Mouse (Mus musculus): Measurements from ENCODE around the gene Pwp2. TPM values are rescaled to one million over a fixed set of nuclear protein-coding genes. Genes with fewer than 3 reads are reported as not detected.

Pwp2 gene
- 43.0 and 55.5 TPM in 2 replicates for total RNA-seq (2012; rRNA removed)
- 48.6 and 49.9 TPM in 2 replicates for total RNA-seq (2014; rRNA removed)
- 41.2 and 42.9 TPM in 2 replicates for polyA plus RNA-seq (2012; ENCODE audit: insufficient read length, low read depth)

DNA sequence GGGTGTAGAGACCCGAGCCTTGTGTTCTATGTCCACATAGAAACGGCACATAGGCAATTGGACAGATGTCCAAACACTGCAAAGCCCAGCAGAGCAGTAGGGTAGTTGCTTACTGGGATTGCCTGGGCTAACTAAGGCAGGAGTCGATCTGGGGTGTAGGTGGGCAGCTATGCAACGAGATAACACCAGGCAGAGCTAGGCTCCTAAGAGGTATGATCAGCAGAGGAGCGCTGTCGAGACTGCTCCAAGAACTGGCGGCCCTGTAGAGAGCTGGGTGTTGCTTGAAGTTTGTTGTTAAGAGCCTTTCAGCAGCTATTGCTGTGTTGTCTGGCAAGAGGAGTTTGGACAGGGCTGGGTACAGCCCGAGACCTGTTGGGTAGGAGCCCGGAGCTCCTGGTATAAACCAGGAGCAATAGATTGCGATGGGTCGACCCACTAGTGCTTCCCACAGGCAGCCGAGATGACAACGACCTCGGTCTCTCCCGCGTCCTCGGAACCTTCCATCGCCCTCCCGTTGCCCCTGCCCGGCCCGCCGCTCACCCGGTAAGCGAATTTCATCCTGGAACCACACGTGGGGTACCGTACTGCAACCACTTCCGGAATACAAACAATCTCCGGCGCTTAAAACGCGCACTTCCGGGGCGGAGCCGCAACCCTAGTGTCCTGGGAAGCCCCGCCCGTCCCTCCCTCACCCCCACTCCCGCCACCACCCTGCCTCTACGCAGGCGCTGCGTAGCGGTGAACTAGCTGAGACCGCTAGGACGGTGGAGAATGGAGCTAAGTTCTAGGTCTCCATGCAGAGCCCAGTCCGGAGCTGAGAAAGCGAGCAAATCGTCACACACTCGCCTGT lies at the start of gene Pwp2:
TSS of gene Pwp2 (minus strand) at position 619 of the 850 bp plus-strand sequence.
- Histone ChIP-seq H3K27me3 (replicated peaks) (no peaks in the 10 kb centered on the region), H3K9me3 (replicated peaks; ENCODE audit: low read length) (no peaks in the 10 kb centered on the region), H3K4me2 (ENCODE audit: insufficient read depth, low read depth, poor library complexity, severe bottlenecking) (peak within 1 kb of the TSS; percentile 81), H3K9ac (ENCODE audit: insufficient read depth, low read depth) (peak within 1 kb of the TSS; percentile 91), H3K27ac (ENCODE audit: insufficient read depth, low read depth) (peak within 1 kb of the TSS; percentile 49), H3K4me1 (ENCODE audit: control insufficient read depth in 1 of 2, insufficient read depth in 2 of 2) (peaks cover 6 to 11% of the 10 kb centered on the region in 2 experiments; a peak in 3 of 4 replicates), H3K79me2 (replicated peaks; ENCODE audit: control insufficient read depth, extremely low read depth, insufficient read depth, poor library complexity, severe bottlenecking) (peaks cover 10% of the 10 kb centered on the region), H3K36me3 (replicated peaks in 1 of 2; ENCODE audit: control insufficient read depth in 1 of 2, insufficient read depth in 1 of 2, low read length in 1 of 2) (peaks cover 57 to 72% of the 10 kb centered on the region in 2 experiments), H3K4me3 (replicated peaks in 1 of 3; ENCODE audit: low read depth in 2 of 3, low read length in 2 of 3, poor library complexity in 1 of 3) (peak within 1 kb of the TSS; percentile 67 to 92 (median 81))
- peak; percentile 97 for DNase-seq (ENCODE audit: extremely low read depth)
- in situ Hi-C loops (cut with MboI; ENCODE audit: low pct_ligation_motif_present, low pct_unique_long_range_greater_than_20kb, low sequenced_read_pairs) (loop anchor here (5.0 to 10.0 kb wide), 2 partner anchors 38 to 190 kb away; no protein-coding TSS in a partner anchor), dilution Hi-C loops (cut with MboI; ENCODE audit: extremely low pct_ligation_motif_present, extremely low pct_unique_long_range_greater_than_20kb, low sequenced_read_pairs) (no loop called here)
- TF ChIP-seq POLR2AphosphoS2 (IDR thresholded peaks at IDR 0.05; ENCODE audit: low read depth, low read length) (peak; percentile 89), JUN (IDR thresholded peaks at IDR 0.05; ENCODE audit: insufficient read depth, low read depth, low read length) (no peak), ETS1 (conservative IDR thresholded peaks at IDR 0.05; ENCODE audit: low read depth, low read length) (peak; percentile 18; the same call in 1 of the 2 replicates), RAD21 (IDR thresholded peaks at IDR 0.05; ENCODE audit: low read depth, low read length) (no peak), NELFE (IDR thresholded peaks at IDR 0.05; ENCODE audit: low read depth, low read length) (peak; percentile 82), E2F4 (IDR thresholded peaks at IDR 0.05; ENCODE audit: insufficient replicate concordance, low read depth, low read length) (0 out of 2 replicates have a peak, but pooled peaks have one; percentile 73), CHD1 (IDR thresholded peaks at IDR 0.05; ENCODE audit: low read depth, low read length) (no peak), UBTF (IDR thresholded peaks at IDR 0.05; ENCODE audit: low read depth, low read length) (no peak), MAFK (IDR thresholded peaks at IDR 0.05; ENCODE audit: insufficient replicate concordance, low read length) (no peak), MEF2A (IDR thresholded peaks at IDR 0.05; ENCODE audit: borderline replicate concordance, low read depth, low read length) (peak; percentile 66; the same call in 1 of the 2 replicates), TCF12 (IDR thresholded peaks at IDR 0.05; ENCODE audit: low read depth, low read length) (peak; percentile 63), CTCF (conservative IDR thresholded peaks at IDR 0.05 in 1 of 2, IDR thresholded peaks at IDR 0.05 in 1 of 2; ENCODE audit: low read depth in 2 of 2, low read length in 2 of 2) (no peak), MYC (IDR thresholded peaks at IDR 0.05; ENCODE audit: low read depth, low read length) (peak; percentile 96), MAX (IDR thresholded peaks at IDR 0.05; ENCODE audit: low read length) (peak; percentile 93), SIN3A (IDR thresholded peaks at IDR 0.05; ENCODE audit: low read length) (peak; percentile 99), ZNF384 (IDR thresholded peaks at IDR 0.05; ENCODE audit: low read depth, low read length) (no peak), ZC3H11A (IDR thresholded peaks at IDR 0.05; ENCODE audit: low read depth, low read length) (no peak), TBP (conservative IDR thresholded peaks at IDR 0.05; ENCODE audit: low read depth, low read length) (0 out of 2 replicates have a peak, but pooled peaks have one; percentile 62), BHLHE40 (IDR thresholded peaks at IDR 0.05; ENCODE audit: low read depth, low read length) (peak; percentile 42; the same call in 1 of the 2 replicates), RCOR1 (conservative IDR thresholded peaks at IDR 0.05; ENCODE audit: low read depth, low read length) (no peak), MAZ (IDR thresholded peaks at IDR 0.05; ENCODE audit: low read depth, low read length) (peak; percentile 89), GABPA (IDR thresholded peaks at IDR 0.05; ENCODE audit: insufficient replicate concordance, low read depth, low read length) (no peak; the same call in 1 of the 2 replicates), POLR2A (IDR thresholded peaks at IDR 0.05; ENCODE audit: low read depth, low read length) (peak; percentile 92), JUND (conservative IDR thresholded peaks at IDR 0.05; ENCODE audit: low read depth, low read length) (no peak), ELF1 (IDR thresholded peaks at IDR 0.05; ENCODE audit: low read depth, low read length) (peak; percentile 92), USF2 (conservative IDR thresholded peaks at IDR 0.05; ENCODE audit: low read depth, low read length) (0 out of 2 replicates have a peak, but pooled peaks have one; percentile 8), ZKSCAN1 (IDR thresholded peaks at IDR 0.05; ENCODE audit: borderline replicate concordance, low read depth, low read length) (no peak), MXI1 (IDR thresholded peaks at IDR 0.05; ENCODE audit: low read depth, low read length) (peak; percentile 100), NRF1 (IDR thresholded peaks at IDR 0.05; ENCODE audit: low read depth, low read length) (peak; percentile 83), PAX5 (IDR thresholded peaks at IDR 0.05; ENCODE audit: low read length) (no peak), CHD2 (IDR thresholded peaks at IDR 0.05; ENCODE audit: low read length) (peak; percentile 58; the same call in 1 of the 2 replicates), HCFC1 (IDR thresholded peaks at IDR 0.05; ENCODE audit: low read depth, low read length) (peak; percentile 87), IRF4 (IDR thresholded peaks at IDR 0.05; ENCODE audit: low read depth, low read length) (no peak), EP300 (IDR thresholded peaks at IDR 0.05; ENCODE audit: low read length) (no peak), KAT2A (IDR thresholded peaks at IDR 0.05; ENCODE audit: insufficient replicate concordance, low read length) (peak; percentile 73; the same call in 1 of the 2 replicates), USF1 (IDR thresholded peaks at IDR 0.05; ENCODE audit: low read depth, low read length) (peak; percentile 29; the same call in 1 of the 2 replicates), SMC3 (IDR thresholded peaks at IDR 0.05; ENCODE audit: low read depth, low read length) (no peak)
